Mouse (Mus musculus): ENCODE data around the gene Kcnk3.
A peak's percentile ranks its signal among the peaks of the same experiment; 100 is the strongest.

Kcnk3 gene

GRCm38 (mm10) chr5:30587681-30588300 is at the start of gene Kcnk3:
Gene Kcnk3 (plus strand): TSS chr5:30588170.
- DNase-seq: peak; percentile 22

- no peak for DNase-seq
These were observed 42.3 kb upstream of the Kcnk3 start, which contains the start of gene Cib4 for GRCm38 (mm10) chr5:30545698-30546097. Gene Cib4 (minus strand): TSS chr5:30545836.

- no peak for DNase-seq
These were observed 39.3 kb upstream of the Kcnk3 start for GRCm38 (mm10) chr5:30548681-30549080.

- no peak for DNase-seq
These were observed 37.5 kb upstream of the Kcnk3 start for GRCm38 (mm10) chr5:30550334-30551021.

DNA sequence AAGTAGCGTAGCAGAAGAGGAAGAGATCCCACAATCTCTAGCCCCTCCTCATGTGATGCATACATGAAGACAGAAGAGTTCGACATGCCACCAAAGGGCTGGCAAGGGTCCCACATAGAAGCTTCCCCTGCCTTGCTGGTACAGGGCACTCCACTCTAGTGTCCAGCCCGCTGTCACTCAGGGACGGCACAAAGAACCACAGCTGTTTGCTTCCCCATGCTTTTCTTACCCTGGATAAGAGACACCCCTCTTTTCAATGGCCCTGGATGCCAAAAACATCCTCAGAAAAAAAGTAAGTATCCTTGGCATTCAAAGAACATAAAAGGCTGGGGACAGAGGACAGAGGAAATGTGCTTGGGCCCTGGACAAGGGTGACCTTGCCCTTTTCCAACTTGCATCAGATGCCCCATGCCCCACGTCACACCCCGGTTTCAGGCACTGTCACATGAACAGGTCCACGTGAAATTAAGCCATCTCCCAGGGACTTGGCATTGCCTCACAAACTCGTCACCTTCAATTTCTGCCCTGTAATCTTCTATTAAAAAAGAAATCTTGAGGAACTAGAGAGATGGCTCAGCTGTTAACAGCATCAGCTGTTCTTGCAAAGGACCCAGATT is 36.8 kb upstream of the Kcnk3 start:
- no peak for DNase-seq

DNA sequence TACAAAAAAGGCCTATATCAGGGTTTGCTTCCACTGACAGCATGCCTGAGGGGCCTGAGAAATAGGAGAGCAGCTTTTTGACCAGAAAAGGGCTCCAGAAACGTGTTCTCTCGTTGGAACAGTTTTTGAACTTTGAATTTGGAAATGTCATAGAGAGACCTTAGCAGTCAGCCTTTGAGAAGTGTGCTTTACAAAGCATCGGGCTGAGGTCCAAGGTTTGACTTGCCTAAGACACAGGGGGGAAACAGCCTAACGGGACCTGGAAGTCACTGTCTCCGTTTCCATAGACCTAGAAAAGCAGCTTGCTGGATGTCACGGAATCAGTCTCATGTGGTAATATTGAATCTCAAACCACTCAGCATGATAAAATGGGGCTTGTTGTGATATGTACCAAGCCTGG is 36.0 kb upstream of the Kcnk3 start:
- no peak for DNase-seq

- DNase-seq: no peak
These were observed 34.0 kb upstream of the Kcnk3 start for GRCm38 (mm10) chr5:30553936-30554335.

- no peak for DNase-seq
These were observed 33.0 kb upstream of the Kcnk3 start for GRCm38 (mm10) chr5:30554981-30555380.

DNA sequence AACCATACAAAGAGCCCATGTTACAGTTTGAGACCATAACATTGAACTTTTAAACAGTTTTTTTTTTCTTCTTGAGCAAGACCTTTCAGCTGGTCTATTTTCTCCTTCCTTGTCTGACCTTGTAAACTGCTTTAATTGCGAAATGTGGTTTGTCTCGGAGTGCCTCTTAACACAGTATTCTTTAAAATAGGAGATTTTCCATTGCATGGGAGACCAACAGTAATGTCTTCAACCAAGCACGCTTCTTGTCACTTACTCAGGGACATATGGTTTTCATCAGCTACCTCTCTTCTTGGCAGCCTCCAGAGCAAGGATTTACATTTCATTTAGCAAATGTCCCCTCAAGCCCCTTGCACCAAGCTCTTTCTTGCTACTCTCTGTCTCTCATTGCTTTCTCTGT is 31.7 kb upstream of the Kcnk3 start:
- DNase-seq: no peak

GRCm38 (mm10) chr5:30559421-30559820 is 28.5 kb upstream of the Kcnk3 start:
- no peak for DNase-seq

DNA sequence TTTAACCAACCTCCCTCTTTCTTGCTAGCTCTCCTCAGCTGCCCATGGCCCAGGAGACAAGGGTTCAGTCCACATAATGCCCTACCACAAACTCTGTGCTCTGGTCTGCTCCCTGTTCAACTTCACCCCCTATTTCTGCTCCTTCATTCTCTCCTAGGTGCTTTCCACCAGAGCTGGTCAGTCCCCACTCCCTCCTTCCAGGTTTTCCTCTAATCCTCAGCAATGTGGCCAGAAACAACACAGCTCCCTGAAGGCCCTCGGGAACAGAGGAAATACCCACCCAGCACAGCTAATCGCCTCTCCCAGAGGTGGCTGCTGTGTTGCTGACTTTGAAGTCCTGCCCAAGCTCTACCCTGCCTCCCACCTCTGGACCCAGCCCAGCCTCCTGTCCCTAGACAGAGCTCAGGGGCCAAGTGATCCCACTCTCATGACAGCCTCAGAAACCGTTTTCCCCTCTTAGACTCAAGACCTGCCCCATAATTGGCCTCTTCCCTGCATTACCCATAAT is 27.9 kb upstream of the Kcnk3 start:
- DNase-seq: no peak

GRCm38 (mm10) chr5:30568479-30568878 is 19.5 kb upstream of the Kcnk3 start:
- no peak for DNase-seq

- no peak for DNase-seq
These were observed 16.1 kb upstream of the Kcnk3 start for GRCm38 (mm10) chr5:30571820-30572219.

DNA sequence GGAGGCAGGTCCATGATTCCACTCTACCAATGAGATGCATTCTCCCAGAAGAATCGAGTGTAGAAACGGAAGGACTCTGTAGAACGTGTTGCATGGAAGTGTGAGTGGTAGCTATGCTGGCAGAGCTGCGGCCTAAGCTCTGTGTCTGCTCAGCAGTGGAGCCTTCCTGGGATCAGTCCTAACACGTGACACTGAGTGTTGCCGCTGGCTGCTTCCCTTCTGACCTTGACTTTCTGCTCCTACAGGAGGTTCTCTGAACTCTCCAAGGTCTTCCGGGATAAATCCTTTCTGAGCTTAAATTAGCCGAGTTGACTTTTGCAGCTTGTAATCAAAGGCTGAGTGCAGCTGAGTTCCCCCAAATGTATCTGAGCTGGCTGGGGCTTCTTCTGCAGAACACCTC is 13.6 kb upstream of the Kcnk3 start:
- no peak for DNase-seq

DNA sequence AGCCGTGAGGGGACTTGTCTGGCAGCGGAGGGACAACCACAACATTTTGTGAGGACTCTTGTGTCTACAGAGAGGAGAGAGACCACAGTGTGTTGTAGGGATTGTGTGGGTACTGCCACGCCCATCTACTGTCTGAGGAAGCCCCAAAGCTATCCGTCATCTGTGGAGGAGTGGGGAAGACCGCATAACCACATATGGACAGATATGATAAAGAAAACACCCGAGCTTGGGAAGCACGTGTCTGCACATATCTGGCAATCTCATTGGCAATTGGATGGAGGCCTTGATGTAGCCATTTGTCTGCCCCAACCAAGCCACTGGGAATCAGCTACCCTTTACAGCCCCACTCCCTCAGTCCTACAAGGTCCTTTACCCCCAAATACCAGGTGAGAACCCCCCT is 11.7 kb upstream of the Kcnk3 start:
- DNase-seq: no peak

DNA sequence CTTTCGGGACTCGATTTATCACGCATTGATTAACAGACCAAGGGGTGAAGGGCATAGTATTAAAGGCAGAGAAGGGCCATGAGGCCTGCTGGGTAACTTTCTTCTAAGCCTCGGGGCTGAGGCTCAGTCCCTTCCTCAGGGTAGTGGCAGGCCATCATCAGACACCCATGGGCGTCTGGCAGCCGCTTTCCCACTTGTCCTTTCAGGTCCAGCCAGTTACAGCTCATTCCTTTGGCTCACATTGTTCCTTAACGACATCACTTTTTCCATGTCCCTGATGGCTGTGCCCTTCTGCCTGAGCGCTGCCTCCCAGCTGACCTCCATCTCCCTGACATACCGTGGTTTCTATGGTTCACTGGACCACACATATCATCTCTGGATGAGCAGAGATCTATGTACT is 10.7 kb upstream of the Kcnk3 start:
- DNase-seq: no peak

DNA sequence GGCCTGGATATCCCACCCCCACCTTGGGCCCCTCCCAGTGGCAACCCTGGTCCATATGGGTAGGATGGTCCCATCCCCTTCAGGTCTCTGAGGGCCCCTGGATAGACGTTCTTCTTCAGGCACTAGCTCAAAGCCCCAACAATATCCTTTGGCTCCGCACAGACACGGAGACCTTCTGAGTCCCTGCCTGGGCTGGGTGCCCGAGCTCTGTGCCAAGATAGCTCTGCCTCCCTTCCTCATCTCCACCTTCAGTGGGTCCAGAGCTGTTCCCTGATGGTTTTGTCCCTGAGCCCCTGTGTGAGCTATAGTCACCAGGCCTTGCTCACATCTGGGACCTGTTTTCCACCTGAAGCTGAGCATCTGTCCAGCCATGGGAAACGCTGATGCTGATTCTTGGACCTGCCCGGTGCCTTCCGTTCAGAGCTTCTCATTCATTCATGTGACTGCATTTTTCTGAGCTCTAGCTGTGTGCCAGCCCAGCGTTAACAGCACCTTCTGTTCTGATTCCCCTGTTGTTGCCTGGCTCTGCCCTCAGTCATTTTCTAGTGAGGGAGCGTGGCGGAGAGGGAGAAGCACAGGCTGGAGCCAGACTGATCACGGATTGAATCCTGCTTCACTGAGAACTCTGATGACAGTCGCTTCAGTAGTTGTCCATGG is 10.2 kb upstream of the Kcnk3 start:
- DNase-seq: no peak

DNA sequence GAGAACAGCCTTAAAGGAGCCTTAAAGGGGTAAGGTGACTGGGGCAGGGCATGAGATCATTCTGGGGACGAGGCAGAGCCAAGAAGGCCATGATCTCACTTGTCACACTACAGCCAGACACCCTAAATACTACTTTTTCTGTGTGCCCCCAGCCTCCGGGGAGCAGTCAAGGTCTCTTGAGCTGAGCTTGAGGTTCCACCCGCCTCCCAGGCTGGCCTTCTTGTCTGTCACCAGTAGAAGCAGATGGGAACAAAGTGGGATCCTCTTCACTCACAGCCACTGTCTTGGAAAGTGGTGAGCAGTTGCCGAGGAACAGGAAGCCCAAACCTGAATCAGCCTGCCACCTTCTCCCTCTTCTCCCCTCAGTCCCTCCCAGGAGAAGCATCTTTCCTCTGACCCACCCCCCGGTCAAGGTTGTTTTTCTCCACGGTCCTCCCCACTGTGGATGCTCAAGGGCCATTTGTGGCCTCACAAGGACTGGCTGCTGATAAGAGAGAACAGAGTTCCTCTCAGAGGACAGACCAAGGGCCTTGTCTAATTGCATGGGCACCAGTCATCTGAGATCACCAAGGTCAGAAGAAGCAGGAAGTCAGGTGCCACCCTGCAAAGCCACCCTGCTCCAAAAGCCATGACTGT is 9.4 kb upstream of the Kcnk3 start:
- no peak for DNase-seq

DNA sequence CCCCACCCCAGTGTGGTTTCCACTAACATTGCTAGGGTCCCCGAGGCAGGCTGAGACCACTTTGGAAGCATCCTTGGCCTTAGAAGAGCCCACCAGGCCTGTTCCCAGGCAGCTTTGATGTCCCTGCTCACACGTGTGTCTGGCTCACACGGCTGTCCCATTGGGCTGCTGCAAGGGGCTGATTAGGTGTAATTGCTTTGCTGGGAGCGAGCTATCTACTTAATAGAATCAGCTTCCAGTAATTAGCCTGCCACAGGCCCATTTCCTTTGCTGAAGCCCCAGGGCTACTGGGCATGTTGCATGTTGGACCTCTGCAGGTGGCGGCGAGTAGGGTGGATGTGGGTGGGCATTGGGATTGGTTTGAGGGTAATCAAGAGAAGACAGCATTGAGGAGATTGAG is 7.2 kb upstream of the Kcnk3 start:
- DNase-seq: no peak

GRCm38 (mm10) chr5:30582017-30582416 is 6.0 kb upstream of the Kcnk3 start:
- DNase-seq: no peak

DNA sequence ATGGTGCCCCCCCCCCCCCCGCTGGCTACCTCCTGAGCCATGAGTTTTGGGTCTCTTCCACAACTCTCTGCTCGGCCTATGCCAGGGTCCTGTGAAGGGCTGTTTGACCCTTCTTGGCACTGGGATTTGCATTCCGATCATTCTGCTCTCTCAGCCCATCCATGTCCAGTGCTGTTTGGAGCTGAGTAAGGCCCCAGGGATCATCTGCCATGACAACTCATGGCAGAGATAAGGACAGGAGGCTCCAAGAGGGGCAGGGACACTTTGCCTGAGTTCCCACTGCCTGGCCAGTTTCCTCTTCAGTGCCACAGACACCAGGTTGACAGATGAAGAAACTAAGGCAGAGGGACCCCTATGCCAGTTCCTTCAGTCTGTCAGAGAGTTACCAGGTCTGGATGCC is 1.4 kb upstream of the Kcnk3 start:
- DNase-seq: no peak

GRCm38 (mm10) chr5:30587101-30587500 is 869 bp upstream of the Kcnk3 start:
- DNase-seq: no peak
